Mouse (Mus musculus): Measurements from ENCODE around the gene Ccne1. TPM values are rescaled to one million over a fixed set of nuclear protein-coding genes. Genes with fewer than 3 reads are reported as not detected.

Ccne1 gene
- 59.9 and 63.7 TPM in 2 replicates for polyA plus RNA-seq (2015; fragmentation: Nextera tagmentation; extraction: Ambion mirVana)

DNA sequence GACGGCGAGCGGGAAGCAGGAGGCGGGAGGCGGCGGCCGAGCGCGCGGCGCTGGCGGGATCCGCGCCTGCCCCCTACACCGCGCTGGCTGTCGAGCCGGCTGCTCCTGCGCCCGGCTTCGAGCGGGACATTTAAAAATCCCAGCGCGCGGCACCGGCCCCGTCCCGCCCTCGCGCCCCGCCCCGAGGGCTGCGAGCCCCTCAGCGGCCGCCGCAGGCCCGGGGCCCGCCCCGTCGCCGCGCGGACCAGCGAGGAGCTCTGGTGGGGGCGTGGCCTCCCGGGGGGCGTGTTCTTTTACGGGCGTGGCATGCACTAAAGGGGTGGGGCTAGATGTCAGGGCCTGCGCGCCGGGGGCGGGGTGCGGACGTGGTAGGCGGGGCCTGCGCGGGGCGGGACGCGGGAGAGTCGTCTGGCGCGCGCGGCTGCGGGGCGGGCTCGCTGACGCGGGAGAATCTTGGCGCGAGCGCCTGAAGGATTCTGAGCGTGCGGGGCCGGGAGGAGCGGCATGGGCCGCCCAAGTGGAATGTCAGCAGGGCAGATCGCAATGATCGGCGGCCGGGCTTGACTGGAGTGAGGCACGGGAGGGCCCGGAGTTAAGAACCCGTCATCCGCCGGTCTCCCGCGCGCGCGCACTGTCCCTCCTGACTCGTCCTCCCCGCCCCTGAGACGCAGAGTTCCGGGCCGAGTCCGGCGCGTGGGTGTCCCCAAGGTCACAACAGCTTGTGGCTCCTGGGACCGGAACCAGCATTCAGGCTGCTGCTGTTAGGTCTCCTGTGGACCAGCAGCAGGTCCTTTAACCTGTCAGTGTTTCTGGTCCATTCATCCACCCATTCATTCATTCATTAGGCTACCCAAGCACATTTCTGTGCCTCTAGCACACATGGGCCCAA is at the start of gene Ccne1:
Ccne1 (minus strand) TSS at position 164 of the 889 bp plus-strand sequence.
- Histone ChIP-seq H3K4me2 (replicated peaks; ENCODE audit: low read depth, low read length) (peak within 1 kb of the TSS; percentile 98), H3K27me3 (ENCODE audit: insufficient read depth, low read length) (no peaks in the 10 kb centered on the region), H3K4me3 (ENCODE audit: low read length) (peak within 1 kb of the TSS; percentile 87), H3K9me3 (ENCODE audit: low read length) (no peaks in the 10 kb centered on the region), H3K27ac (ENCODE audit: low read length) (peak within 1 kb of the TSS; percentile 73), H3K4me1 (ENCODE audit: insufficient read depth, low read length) (peaks cover 23% of the 10 kb centered on the region), H3K36me3 (ENCODE audit: insufficient read depth, low read length) (peaks cover 7% of the 10 kb centered on the region), H3K9ac (replicated peaks; ENCODE audit: low read length) (peak within 1 kb of the TSS; percentile 82)
- WGBS: under 1% methylated on average over 58 of the region's 102 CpGs
- peak; percentile 95 for ATAC-seq (ENCODE audit: low FRiP score, low TSS enrichment)

DNA sequence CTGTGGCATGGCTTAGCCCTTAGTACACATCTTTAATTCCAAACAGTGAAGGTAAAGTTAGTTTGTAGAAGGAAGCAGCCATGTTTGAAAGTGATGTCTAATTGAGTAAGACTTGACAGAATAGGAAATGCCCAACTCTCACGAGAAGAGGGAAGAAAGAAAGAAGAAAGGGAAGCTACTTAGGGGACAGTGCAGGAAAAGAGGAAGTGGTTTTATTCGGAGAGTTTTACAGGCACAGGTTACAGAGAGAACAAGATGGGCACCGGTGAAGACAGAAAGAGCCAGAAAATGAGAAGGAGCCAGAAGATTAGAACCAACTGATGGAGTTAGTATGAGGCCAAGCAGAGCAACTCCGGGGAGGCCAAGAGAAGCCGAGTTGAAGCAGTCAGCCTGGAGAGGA is 48.5 kb upstream of the Ccne1 start:
- H3K36me3 ChIP-seq (ENCODE audit: insufficient read depth, low read length): no peaks in the 10 kb centered on the region
- no peak overlapping the region for H3K27ac ChIP-seq (ENCODE audit: low read length)
- no peaks in the 10 kb centered on the region for H3K9me3 ChIP-seq (ENCODE audit: low read length)
- 81% methylated on average over 5 of the region's 5 CpGs for WGBS
- no peaks in the 10 kb centered on the region for H3K27me3 ChIP-seq (ENCODE audit: insufficient read depth, low read length)
- H3K4me2 ChIP-seq (replicated peaks; ENCODE audit: low read depth, low read length): no peak overlapping the region
- H3K9ac ChIP-seq (replicated peaks; ENCODE audit: low read length): no peak overlapping the region
- no peak overlapping the region for H3K4me3 ChIP-seq (ENCODE audit: low read length)
- no peak for ATAC-seq (ENCODE audit: low FRiP score, low TSS enrichment)
- H3K4me1 ChIP-seq (ENCODE audit: insufficient read depth, low read length): no peaks in the 10 kb centered on the region

DNA sequence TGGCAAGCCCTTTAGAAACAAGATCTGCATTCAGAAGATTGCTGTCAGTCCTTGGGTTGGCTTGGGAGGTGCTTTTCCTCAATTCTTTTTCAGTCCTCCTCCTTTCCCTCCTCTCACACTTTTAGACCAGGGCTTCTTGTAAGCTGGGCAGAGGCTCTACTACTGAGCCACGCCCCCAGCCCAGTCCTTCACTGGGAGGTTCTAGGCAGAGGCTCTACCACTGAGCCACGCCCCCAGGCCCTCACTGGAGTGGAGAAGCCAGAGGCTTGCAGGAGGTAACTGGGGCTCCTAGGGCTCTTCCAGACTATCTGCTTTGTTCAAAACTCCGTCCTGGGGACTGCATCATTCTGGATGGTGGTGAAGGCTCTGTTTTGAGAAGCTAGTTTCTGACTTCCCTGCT is 45.2 kb upstream of the Ccne1 start:
- Histone ChIP-seq H3K27me3 (ENCODE audit: insufficient read depth, low read length) (no peaks in the 10 kb centered on the region), H3K27ac (ENCODE audit: low read length) (no peak overlapping the region), H3K4me1 (ENCODE audit: insufficient read depth, low read length) (no peaks in the 10 kb centered on the region), H3K36me3 (ENCODE audit: insufficient read depth, low read length) (no peaks in the 10 kb centered on the region), H3K9ac (replicated peaks; ENCODE audit: low read length) (no peak overlapping the region), H3K4me2 (replicated peaks; ENCODE audit: low read depth, low read length) (no peak overlapping the region), H3K4me3 (ENCODE audit: low read length) (no peak overlapping the region), H3K9me3 (ENCODE audit: low read length) (peaks cover 2% of the 10 kb centered on the region; the same call in 1 of the 2 replicates)
- 80% methylated on average over 3 of the region's 3 CpGs for WGBS
- ATAC-seq (ENCODE audit: low FRiP score, low TSS enrichment): 0 out of 2 replicates have a peak, but pooled peaks have one; percentile 27

DNA sequence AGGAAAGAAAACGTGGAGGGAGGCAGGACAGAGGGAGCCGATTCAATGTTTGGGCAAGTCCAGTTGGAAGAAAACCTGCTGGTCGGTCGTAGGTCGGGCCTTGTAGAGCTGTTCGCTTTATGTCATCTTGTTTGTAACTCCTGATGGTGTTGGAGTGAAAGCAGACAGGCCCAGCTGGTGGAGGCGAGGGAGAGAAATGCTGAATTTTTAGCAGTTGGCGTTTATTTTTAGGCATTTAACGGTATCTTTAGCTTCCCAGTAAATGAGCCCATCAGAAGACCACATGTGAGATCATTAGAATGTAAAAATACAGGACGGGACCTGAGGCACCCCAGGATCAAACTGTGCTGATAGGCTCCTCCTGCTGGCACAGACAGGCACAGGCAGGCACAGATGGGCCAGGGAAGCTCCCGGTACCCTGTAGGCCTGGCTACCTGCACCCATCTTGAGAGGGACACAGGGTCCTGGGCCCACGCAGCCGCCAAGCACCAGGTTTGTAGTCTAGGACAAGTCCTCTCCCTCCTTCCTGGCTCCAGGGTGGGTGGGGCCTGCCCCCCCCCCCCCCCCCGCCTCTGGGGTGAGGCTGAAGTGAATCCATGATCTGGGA is 44.5 kb upstream of the Ccne1 start:
- Histone ChIP-seq H3K4me3 (ENCODE audit: low read length) (no peak overlapping the region), H3K27ac (ENCODE audit: low read length) (no peak overlapping the region), H3K9me3 (ENCODE audit: low read length) (peaks cover 5% of the 10 kb centered on the region; the same call in 1 of the 2 replicates), H3K36me3 (ENCODE audit: insufficient read depth, low read length) (no peaks in the 10 kb centered on the region), H3K27me3 (ENCODE audit: insufficient read depth, low read length) (no peaks in the 10 kb centered on the region), H3K9ac (replicated peaks; ENCODE audit: low read length) (no peak overlapping the region), H3K4me1 (ENCODE audit: insufficient read depth, low read length) (no peaks in the 10 kb centered on the region), H3K4me2 (replicated peaks; ENCODE audit: low read depth, low read length) (no peak overlapping the region)
- ATAC-seq (ENCODE audit: low FRiP score, low TSS enrichment): no peak
- 65% methylated on average over 13 of the region's 14 CpGs for WGBS

DNA sequence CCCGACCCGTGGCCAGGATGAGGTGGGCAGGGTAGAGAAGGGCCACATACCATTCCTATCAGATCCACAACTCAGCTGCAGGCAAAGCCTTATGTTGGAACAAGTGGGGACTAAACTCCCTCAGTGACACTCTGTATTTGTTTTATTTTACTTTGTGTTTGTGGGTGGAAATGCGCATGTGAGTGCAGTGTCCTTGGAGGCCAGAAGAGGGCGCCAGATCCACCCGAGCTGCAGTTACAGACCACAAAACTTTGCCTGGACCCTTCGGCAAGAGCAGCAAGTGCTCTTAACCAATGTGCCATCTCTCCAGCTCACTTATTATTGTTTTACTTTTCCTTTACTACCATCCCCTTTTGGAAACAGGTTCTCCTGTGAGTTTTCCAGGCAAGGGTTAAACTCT is 40.1 kb upstream of the Ccne1 start:
- 92% methylated on average over 6 of the region's 6 CpGs for WGBS
- no peaks in the 10 kb centered on the region for H3K4me1 ChIP-seq (ENCODE audit: insufficient read depth, low read length)
- no peaks in the 10 kb centered on the region for H3K36me3 ChIP-seq (ENCODE audit: insufficient read depth, low read length)
- no peak overlapping the region for H3K27ac ChIP-seq (ENCODE audit: low read length)
- peaks cover 5% of the 10 kb centered on the region; the same call in 1 of the 2 replicates for H3K9me3 ChIP-seq (ENCODE audit: low read length)
- H3K27me3 ChIP-seq (ENCODE audit: insufficient read depth, low read length): no peaks in the 10 kb centered on the region
- H3K9ac ChIP-seq (replicated peaks; ENCODE audit: low read length): no peak overlapping the region
- H3K4me3 ChIP-seq (ENCODE audit: low read length): no peak overlapping the region
- H3K4me2 ChIP-seq (replicated peaks; ENCODE audit: low read depth, low read length): no peak overlapping the region
- ATAC-seq (ENCODE audit: low FRiP score, low TSS enrichment): no peak

DNA sequence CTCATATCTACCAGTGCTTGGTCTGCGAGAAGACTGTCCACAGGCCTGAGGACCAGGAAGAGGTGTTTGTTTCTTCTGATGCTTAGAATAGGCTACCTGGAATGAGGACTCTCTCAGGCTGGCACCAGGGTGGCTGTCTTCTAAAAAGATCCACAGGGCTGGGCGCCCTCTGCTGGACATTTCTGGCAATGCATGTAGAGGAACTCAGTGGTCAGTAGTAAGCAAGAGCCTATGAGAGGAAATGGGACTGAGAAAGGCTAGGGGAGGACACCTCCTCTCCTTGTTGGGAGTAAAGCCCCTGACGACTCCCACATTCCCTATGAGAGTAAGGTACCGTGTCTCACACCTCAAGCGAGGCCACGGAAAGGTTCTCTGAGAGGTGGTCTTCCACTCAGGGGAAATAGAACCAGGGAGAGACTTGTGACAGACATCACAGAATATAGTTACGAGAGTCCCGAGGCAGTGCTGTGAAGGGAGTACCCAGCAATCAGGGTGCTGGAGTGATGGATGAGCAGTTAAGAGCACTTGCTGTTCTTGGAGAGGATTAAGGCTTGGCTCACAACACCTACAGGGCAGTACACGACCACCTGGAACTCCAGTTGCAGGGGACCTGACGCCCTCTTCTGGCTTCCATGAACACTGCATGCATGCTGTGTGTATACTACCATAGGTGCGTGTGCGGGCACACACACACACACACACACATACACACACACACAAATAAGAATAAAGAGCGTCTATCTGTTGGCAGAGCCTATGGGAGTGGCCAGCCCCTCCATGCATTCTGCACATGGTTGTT is 34.6 kb upstream of the Ccne1 start:
- H3K27ac ChIP-seq (ENCODE audit: low read length): no peak overlapping the region
- no peaks in the 10 kb centered on the region for H3K4me1 ChIP-seq (ENCODE audit: insufficient read depth, low read length)
- no peak overlapping the region for H3K4me3 ChIP-seq (ENCODE audit: low read length)
- H3K27me3 ChIP-seq (ENCODE audit: insufficient read depth, low read length): no peaks in the 10 kb centered on the region
- no peak overlapping the region for H3K4me2 ChIP-seq (replicated peaks; ENCODE audit: low read depth, low read length)
- ATAC-seq (ENCODE audit: low FRiP score, low TSS enrichment): peak; percentile 72
- no peak overlapping the region for H3K9ac ChIP-seq (replicated peaks; ENCODE audit: low read length)
- no peaks in the 10 kb centered on the region for H3K9me3 ChIP-seq (ENCODE audit: low read length)
- H3K36me3 ChIP-seq (ENCODE audit: insufficient read depth, low read length): no peaks in the 10 kb centered on the region
- WGBS: 63% methylated on average over 13 of the region's 13 CpGs

DNA sequence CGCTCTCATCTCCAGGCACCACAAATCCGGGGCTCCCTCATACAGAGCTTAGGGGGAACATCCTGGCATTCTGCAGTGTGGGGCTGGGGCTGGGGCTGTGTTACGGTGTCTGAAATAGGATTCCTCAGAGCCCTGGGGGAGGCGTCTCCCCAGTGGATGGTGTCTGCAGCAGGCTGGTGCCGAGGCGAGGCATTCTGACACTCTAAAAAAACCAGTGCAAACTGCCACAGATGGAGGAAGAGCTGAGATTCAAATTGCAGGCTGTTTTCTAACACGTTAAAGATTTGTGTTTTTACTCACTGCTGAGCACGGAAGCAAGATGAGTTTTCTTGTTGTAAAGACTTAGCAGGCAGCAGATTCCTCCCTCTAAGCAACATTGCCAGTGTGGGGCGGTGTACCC is 33.0 kb upstream of the Ccne1 start:
- no peak for ATAC-seq (ENCODE audit: low FRiP score, low TSS enrichment)
- no peak overlapping the region for H3K27ac ChIP-seq (ENCODE audit: low read length)
- H3K9me3 ChIP-seq (ENCODE audit: low read length): no peaks in the 10 kb centered on the region
- no peaks in the 10 kb centered on the region for H3K36me3 ChIP-seq (ENCODE audit: insufficient read depth, low read length)
- H3K9ac ChIP-seq (replicated peaks; ENCODE audit: low read length): no peak overlapping the region
- WGBS: 27% methylated on average over 9 of the region's 9 CpGs
- no peaks in the 10 kb centered on the region for H3K27me3 ChIP-seq (ENCODE audit: insufficient read depth, low read length)
- no peaks in the 10 kb centered on the region for H3K4me1 ChIP-seq (ENCODE audit: insufficient read depth, low read length)
- H3K4me2 ChIP-seq (replicated peaks; ENCODE audit: low read depth, low read length): no peak overlapping the region
- H3K4me3 ChIP-seq (ENCODE audit: low read length): no peak overlapping the region

DNA sequence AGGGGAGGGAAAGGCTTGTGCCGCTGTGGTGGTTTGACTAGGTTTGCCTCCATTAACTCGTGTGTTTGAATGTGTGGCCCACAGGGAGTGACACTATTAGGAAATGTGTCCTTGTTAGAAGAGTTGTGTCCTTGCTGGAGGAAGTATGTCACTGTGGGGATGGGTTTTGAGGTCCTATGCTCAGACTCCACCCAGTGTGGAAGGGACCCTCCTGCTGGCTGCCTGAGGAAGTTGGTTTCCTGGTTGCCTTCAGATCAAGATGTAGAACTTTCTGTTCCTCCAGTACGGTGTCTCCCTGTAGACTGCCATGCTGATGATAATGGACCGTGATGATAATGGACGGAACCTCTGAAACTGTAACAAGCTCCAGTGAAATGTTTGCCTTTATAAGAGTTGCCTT is 27.1 kb upstream of the Ccne1 start:
- Histone ChIP-seq H3K27ac (ENCODE audit: low read length) (no peak overlapping the region), H3K4me1 (ENCODE audit: insufficient read depth, low read length) (0 out of 2 replicates have a peak, but pooled peaks cover 5% of the 10 kb centered on the region), H3K4me2 (replicated peaks; ENCODE audit: low read depth, low read length) (no peak overlapping the region), H3K4me3 (ENCODE audit: low read length) (no peak overlapping the region), H3K9me3 (ENCODE audit: low read length) (no peaks in the 10 kb centered on the region), H3K36me3 (ENCODE audit: insufficient read depth, low read length) (no peaks in the 10 kb centered on the region), H3K27me3 (ENCODE audit: insufficient read depth, low read length) (no peaks in the 10 kb centered on the region), H3K9ac (replicated peaks; ENCODE audit: low read length) (no peak overlapping the region)
- ATAC-seq (ENCODE audit: low FRiP score, low TSS enrichment): no peak
- 89% methylated on average over 5 of the region's 5 CpGs for WGBS

DNA sequence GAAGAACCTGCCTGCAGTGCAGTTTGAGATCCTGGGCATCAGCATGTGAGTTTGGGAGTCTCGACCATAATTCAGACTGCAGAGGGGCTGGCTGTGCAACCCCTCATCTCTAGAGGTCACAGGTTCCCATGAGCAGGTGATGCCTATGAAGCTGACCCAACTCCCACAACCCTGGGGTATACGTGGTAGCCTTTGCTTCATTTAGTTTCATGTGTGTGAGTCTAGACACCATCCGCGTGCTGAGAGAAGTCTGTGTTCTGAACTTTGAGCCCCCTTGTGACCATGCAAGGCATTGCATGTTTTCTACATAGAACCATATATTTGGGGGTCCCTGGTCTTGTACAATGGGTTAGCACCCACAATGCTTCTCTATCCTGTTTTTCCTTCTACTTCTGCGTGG is 23.9 kb upstream of the Ccne1 start:
- no peaks in the 10 kb centered on the region for H3K36me3 ChIP-seq (ENCODE audit: insufficient read depth, low read length)
- H3K9me3 ChIP-seq (ENCODE audit: low read length): no peaks in the 10 kb centered on the region
- no peaks in the 10 kb centered on the region for H3K27me3 ChIP-seq (ENCODE audit: insufficient read depth, low read length)
- H3K4me2 ChIP-seq (replicated peaks; ENCODE audit: low read depth, low read length): no peak overlapping the region
- H3K9ac ChIP-seq (replicated peaks; ENCODE audit: low read length): no peak overlapping the region
- H3K4me1 ChIP-seq (ENCODE audit: insufficient read depth, low read length): 0 out of 2 replicates have a peak, but pooled peaks cover 5% of the 10 kb centered on the region
- ATAC-seq (ENCODE audit: low FRiP score, low TSS enrichment): peak; percentile 50; the same call in 1 of the 2 replicates
- no peak overlapping the region for H3K27ac ChIP-seq (ENCODE audit: low read length)
- WGBS: 23% methylated on average over 5 of the region's 5 CpGs
- no peak overlapping the region for H3K4me3 ChIP-seq (ENCODE audit: low read length)

Measured in kidney, embryonic 16.5 days (tissue).